Mouse (Mus musculus) c-Kit-negative CD71-positive TER-119-positive erythroid progenitor cells, embryonic 14.5 days (primary cell): ENCODE results near the gene Prkce.

Experiments used
- DNase-seq: peaks from one replicate; pipeline ENCODE4 v3.0.0-alpha.2; 2013; ENCODE audit warnings: low read depth, low spot score

Gene Prkce

GRCm38 (mm10) chr17:86256730-86257131, 89.1 kb downstream of the Prkce start:
- DNase-seq = no peak

DNA sequence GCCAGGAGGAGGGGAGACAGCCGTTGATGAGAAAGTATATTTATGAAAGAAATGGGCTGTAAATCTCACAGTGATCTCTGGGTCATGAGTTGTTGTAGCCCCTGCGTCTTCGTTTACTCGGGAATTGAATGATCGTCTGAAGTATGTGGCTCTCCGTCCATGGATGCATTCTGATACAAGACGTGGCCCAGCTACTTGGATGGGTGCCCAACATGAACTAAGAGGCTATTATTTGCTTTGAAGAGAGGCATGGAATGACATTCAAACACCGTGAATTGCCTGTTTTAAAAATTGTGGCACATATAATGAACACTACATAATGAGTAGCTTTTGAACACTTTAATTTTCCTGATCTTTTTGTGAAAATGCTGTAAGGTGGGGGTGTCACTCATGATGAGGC, 93.5 kb downstream of the Prkce start:
- no peak for DNase-seq

DNA sequence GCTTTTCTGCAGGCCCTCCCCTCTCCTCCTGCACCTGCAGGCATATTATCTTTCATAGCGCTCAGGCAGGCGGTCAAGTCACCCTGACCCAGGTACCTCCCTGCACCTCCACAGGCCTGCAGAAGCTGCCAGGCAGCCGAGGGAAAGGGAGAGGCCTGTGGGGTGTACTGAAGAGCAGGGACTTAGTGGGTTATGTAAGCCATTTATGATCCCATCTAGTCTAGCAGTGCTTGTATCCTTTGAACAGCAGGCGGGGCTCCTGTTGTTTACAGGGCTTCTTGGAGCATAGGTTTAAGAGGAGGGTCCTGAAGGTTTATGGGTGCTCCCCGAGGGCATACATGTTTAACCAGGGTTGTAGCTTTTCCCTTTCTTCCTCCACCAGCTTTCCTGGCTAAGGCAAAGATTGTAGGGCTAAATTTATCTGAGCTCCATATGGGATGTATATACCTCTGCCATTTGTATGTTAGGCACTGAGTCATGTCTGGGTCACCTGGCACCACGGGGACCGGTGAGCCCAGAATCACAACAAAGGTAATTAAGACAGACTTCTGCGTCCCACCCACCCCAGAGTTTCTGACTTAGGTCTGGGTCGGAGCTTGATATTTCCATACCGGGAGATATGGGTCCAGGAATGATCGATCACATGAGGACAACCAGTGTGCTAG, 96.5 kb downstream of the Prkce start:
- DNase-seq = no peak

DNA sequence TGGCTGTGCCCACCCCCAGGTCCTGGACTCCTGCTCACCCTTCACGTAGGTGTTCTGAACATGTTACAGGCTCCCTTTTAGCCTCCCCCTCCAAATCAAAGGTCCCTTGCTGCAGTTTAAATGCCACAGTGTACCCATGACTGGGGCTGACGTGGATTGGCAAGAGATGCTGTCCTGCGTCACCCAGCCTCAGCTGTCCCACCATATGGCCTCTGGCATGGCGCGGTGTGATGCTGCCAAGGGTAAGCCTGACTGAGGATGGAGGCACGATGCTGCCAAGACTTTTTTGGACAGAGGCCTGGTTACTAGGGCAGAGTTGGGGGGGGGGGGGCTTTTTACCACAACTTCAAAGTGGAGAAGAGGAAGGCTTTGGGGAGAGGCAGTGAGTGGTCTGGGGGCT, 98.5 kb downstream of the Prkce start:
- DNase-seq = no peak

GRCm38 (mm10) chr17:86267126-86267760, 99.7 kb downstream of the Prkce start:
- DNase-seq = no peak

DNA sequence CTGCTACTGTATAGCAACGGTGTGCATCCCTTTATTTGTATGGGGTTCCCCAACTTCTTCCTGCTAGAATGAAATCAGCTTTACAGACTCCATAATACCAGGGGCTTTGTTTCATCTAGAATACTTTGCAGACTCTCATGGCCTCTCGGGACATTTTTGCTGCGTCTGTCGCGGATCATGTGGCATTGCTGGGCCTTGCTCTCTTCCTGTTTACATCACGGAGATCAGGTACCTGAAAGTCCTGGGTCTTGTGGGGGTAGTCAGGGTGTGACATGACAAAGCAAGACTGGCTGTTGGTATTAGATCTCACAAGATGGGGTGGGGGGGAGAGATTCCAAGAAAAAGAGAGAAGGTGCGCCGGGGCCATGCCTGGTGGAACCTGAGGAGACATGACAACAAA, 102.1 kb downstream of the Prkce start:
- no peak for DNase-seq

GRCm38 (mm10) chr17:86270523-86270922, 102.9 kb downstream of the Prkce start:
- DNase-seq = no peak

GRCm38 (mm10) chr17:86271277-86271676, 103.7 kb downstream of the Prkce start:
- DNase-seq = no peak

GRCm38 (mm10) chr17:86272961-86273360, 105.4 kb downstream of the Prkce start:
- DNase-seq = no peak

DNA sequence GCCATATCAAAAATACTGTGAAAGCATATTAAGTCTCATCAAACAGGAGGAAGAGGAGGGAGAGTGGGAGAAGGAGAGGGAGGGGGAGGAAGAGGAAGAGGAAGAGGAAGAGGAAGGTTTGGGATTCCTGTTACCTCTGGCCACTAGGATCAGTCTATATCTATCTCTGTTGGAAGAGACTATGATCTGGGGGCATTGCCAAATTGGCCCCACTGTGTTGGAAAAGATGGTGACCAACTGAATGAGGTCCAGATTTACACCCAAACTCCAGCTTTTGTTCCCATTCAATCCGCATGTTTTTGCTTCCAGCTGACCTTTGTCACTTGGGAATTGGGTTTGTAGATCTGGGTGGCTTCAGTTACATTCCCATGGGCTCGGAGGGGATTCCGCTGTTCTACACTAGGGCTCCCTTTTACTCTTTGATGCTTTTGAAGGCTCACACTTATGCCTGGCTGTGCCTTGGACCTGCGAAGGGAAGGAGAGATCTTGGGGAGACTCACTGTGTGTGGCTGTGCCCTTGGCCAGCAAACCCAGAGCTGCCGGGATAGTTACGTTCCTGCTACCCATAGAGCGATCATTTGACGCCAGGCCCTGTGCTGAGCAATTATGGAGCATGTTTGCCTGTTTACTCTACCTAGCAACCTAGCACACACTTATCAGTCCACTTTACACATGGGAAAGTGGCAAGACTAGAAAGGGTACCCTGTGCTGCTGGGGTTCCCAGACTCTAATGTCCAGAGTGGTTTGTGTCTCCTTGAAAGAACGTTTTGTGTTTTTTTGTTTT, 106.2 kb downstream of the Prkce start:
- DNase-seq = no peak

GRCm38 (mm10) chr17:86274350-86274744, 106.8 kb downstream of the Prkce start:
- DNase-seq = no peak

DNA sequence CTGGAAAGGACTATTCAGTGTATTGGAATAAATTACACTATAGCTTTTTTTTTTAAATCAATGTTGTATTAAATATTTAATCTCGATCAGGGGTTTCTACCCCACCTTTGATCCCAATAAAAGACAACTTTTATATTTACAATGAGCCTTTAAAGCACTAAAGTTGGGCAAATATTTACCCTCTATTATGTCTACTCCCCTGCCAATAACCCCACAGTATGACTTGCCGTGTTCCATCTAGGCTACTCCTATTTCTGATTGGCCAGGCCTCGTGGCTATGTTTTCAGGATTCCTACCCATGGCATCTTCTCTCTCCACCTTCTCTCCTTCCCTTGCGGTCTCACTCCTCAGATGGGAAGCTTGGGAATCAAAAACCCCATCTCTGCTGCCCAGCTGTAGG, 108.8 kb downstream of the Prkce start:
- no peak for DNase-seq

- DNase-seq = no peak
Measured at GRCm38 (mm10) chr17:86277032-86277798, 109.6 kb downstream of the Prkce start.

GRCm38 (mm10) chr17:86277999-86278526, 110.5 kb downstream of the Prkce start:
- no peak for DNase-seq

DNA sequence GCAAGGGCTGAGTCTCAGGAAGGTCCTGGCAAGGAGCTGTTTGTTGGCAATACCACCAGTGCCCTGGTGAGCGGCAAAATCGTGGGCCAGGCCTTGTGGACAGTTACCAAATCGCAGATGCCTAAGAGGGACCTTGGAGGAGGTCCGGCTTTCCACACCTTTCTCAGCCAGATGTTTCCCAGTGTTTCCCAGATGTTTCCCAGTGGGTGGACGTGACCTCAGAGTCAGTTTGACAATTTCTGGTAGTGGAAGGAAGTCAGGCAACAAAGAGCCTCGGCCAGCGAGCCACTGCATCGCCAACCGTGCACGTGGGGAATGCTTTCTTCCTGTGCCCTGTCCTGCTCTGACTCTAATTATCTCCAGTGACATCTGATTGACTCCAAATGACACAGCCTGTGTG, 112.2 kb downstream of the Prkce start:
- DNase-seq = no peak

- no peak for DNase-seq
Measured at GRCm38 (mm10) chr17:86283741-86284140, 116.2 kb downstream of the Prkce start.

GRCm38 (mm10) chr17:86285058-86285457, 117.5 kb downstream of the Prkce start:
- DNase-seq = no peak

- DNase-seq = no peak
Measured at GRCm38 (mm10) chr17:86286747-86287271, 119.2 kb downstream of the Prkce start.

- no peak for DNase-seq
Measured at GRCm38 (mm10) chr17:86292711-86293110, 125.1 kb downstream of the Prkce start.

- DNase-seq = no peak
Measured at GRCm38 (mm10) chr17:86293247-86293744, 125.7 kb downstream of the Prkce start.

DNA sequence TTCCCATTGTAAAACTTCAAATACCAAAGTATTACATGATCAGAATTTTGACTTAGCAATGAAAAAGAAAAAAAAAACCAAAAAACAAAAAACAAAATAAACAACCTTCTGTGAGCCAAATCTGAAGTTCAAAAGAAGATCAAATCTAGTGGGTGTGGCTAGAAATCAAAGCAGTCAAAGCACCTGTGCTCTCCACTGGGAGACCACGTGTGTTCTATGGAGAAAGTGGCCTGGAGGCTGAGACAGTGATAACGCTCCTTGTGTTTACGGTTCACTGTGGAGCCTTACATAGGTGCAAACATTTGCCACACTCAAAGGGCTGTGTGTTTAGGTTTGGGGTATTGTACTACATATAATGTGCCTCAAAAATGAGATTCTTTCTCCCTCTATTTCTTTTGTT, 132.0 kb downstream of the Prkce start:
- DNase-seq = no peak
